Mouse (Mus musculus): Measurements from ENCODE around the gene Arhgap6. TPM values are rescaled to one million over a fixed set of nuclear protein-coding genes. Genes with fewer than 3 reads are reported as not detected.
A peak's percentile ranks its signal among the peaks of the same experiment; 100 is the strongest.

The Arhgap6 gene
- polyA plus RNA-seq (2012; rRNA removed) = 1.1 and 1.6 TPM in 2 replicates

GRCm38 (mm10) chrX:168794974-168795858, at the start of gene Arhgap6:
Arhgap6 (plus strand) TSS chrX:168795099.
- DNase-seq (ENCODE audit: low read depth, low spot score) = no peak
- 18% methylated on average over 48 of the region's 48 CpGs for WGBS

- WGBS = 43% methylated on average over 2 of the region's 2 CpGs
Measured at GRCm38 (mm10) chrX:168747011-168747410, 47.9 kb upstream of the Arhgap6 start.

GRCm38 (mm10) chrX:168795859-168796848, 1.3 kb downstream of the Arhgap6 start:
- no peak for DNase-seq (ENCODE audit: low read depth, low spot score)
- WGBS = 17% methylated on average over 55 of the region's 55 CpGs

More at GRCm38 (mm10) chrX:168747011-168747410, 47.9 kb upstream of the Arhgap6 start:
- DNase-seq (ENCODE audit: low read depth, low spot score) = no peak

GRCm38 (mm10) chrX:168804677-168805076, 9.8 kb downstream of the Arhgap6 start:
- DNase-seq (ENCODE audit: low read depth, low spot score) = no peak
- 62% methylated on average over 2 of the region's 2 CpGs for WGBS

GRCm38 (mm10) chrX:168810513-168811265, 15.8 kb downstream of the Arhgap6 start:
- 68% methylated on average over 3 of the region's 3 CpGs for WGBS
- no peak for DNase-seq (ENCODE audit: low read depth, low spot score)

GRCm38 (mm10) chrX:168818858-168819257, 24.0 kb downstream of the Arhgap6 start:
- no peak for DNase-seq (ENCODE audit: low read depth, low spot score)
- 54% methylated on average over 3 of the region's 3 CpGs for WGBS

GRCm38 (mm10) chrX:168824166-168824565, 29.3 kb downstream of the Arhgap6 start:
- no peak for DNase-seq (ENCODE audit: low read depth, low spot score)
- 87% methylated on average over 2 of the region's 2 CpGs for WGBS

- WGBS = 65% methylated on average over 5 of the region's 5 CpGs
- no peak for DNase-seq (ENCODE audit: low read depth, low spot score)
Measured at GRCm38 (mm10) chrX:168832343-168832742, 37.4 kb downstream of the Arhgap6 start.

- DNase-seq (ENCODE audit: low read depth, low spot score) = no peak
Measured at GRCm38 (mm10) chrX:168848062-168848461, 53.2 kb downstream of the Arhgap6 start.

GRCm38 (mm10) chrX:168874688-168875087, 79.8 kb downstream of the Arhgap6 start:
- no peak for DNase-seq (ENCODE audit: low read depth, low spot score)
- WGBS = 20% methylated on average over 1 of the region's 1 CpGs

- 84% methylated on average over 2 of the region's 2 CpGs for WGBS
- no peak for DNase-seq (ENCODE audit: low read depth, low spot score)
Measured at GRCm38 (mm10) chrX:168903557-168903956, 108.7 kb downstream of the Arhgap6 start.

- 71% methylated on average over 3 of the region's 3 CpGs for WGBS
- DNase-seq (ENCODE audit: low read depth, low spot score) = no peak
Measured at GRCm38 (mm10) chrX:168904086-168904485, 109.2 kb downstream of the Arhgap6 start.

GRCm38 (mm10) chrX:168907586-168907985, 112.7 kb downstream of the Arhgap6 start:
- WGBS = 51% methylated on average over 2 of the region's 2 CpGs
- DNase-seq (ENCODE audit: low read depth, low spot score) = no peak

GRCm38 (mm10) chrX:168913519-168913918, 118.6 kb downstream of the Arhgap6 start:
- DNase-seq (ENCODE audit: low read depth, low spot score) = no peak

- 64% methylated on average over 2 of the region's 2 CpGs for WGBS
- DNase-seq (ENCODE audit: low read depth, low spot score) = no peak
Measured at GRCm38 (mm10) chrX:168920942-168921341, 126.0 kb downstream of the Arhgap6 start.

- DNase-seq (ENCODE audit: low read depth, low spot score) = no peak
- WGBS = 78% methylated on average over 1 of the region's 1 CpGs
Measured at GRCm38 (mm10) chrX:168932420-168932819, 137.5 kb downstream of the Arhgap6 start.

- 5% methylated on average over 3 of the region's 3 CpGs for WGBS
- peak; percentile 6 for DNase-seq (ENCODE audit: low read depth, low spot score)
Measured at GRCm38 (mm10) chrX:168935447-168935846, 140.5 kb downstream of the Arhgap6 start.

- peak; percentile 7 for DNase-seq (ENCODE audit: low read depth, low spot score)
- WGBS = 35% methylated on average over 4 of the region's 4 CpGs
Measured at GRCm38 (mm10) chrX:168937941-168938340, 143.0 kb downstream of the Arhgap6 start.

GRCm38 (mm10) chrX:168941684-168942083, 146.8 kb downstream of the Arhgap6 start:
- 61% methylated on average over 5 of the region's 5 CpGs for WGBS

More at GRCm38 (mm10) chrX:168941684-168942083, 146.8 kb downstream of the Arhgap6 start:
- no peak for DNase-seq (ENCODE audit: low read depth, low spot score)

Data from large intestine, adult 2 months (tissue).